Mouse (Mus musculus) brain, embryonic 14.5 days (tissue): ENCODE data around the gene Cela1. TPM values are rescaled to one million over a fixed set of nuclear protein-coding genes. Genes with fewer than 3 reads are reported as not detected.

Source experiments
- DNase-seq: peaks from one replicate; pipeline ENCODE4 v3.0.0-alpha.2; 2011; ENCODE audit warnings: low read depth
- CTCF ChIP-seq: fragments of 200-500 bp; IDR thresholded peaks from 2 replicates; pipeline ENCODE4 v1.5.1; 2012; ENCODE audit warnings: inconsistent platforms, mild to moderate bottlenecking, moderate library complexity, borderline replicate concordance; ENCODE audit not compliant: insufficient read depth, insufficient read length; ENCODE audit errors: extremely low read depth
- POLR2A ChIP-seq: fragments of 200-500 bp; IDR thresholded peaks from 2 replicates; pipeline ENCODE4 v1.6.1; 2012; ENCODE audit warnings: mild to moderate bottlenecking, inconsistent platforms, borderline replicate concordance; ENCODE audit not compliant: poor library complexity, insufficient read depth, insufficient read length, severe bottlenecking; ENCODE audit errors: extremely low read depth
- polyA plus RNA-seq: library from polyadenylated mRNA; depleted of rRNA; stranded (reverse); fragments of >200 nt; gene quantifications from 2 replicates; pipeline ENCODE4 v1.2.3, GENCODE M21; 2012

The Cela1 gene
- polyA plus RNA-seq, 1 experiment: 0.68 TPM

DNA sequence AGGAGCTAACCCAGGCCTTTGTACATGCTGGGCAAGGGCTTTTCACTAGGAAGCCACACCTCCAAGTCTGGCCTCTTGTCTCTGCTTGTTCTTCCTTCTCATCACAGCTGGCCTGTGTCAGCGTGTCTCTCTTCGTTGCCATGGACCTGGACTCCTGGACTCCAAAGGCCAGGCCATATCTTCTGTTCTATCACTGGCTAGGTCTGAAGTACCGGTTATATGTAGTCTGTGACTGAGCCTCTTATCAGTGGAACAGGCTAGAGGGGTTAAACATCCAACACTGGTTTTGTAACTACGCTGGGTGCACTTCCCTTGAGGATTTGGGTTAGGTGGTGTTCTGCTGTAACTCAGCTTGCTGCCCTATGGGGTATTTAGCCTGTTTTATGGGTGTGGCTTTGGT, 34.3 kb upstream of the Cela1 start:
- TF ChIP-seq POLR2A (no peak), CTCF (no peak)
- no peak for DNase-seq

DNA sequence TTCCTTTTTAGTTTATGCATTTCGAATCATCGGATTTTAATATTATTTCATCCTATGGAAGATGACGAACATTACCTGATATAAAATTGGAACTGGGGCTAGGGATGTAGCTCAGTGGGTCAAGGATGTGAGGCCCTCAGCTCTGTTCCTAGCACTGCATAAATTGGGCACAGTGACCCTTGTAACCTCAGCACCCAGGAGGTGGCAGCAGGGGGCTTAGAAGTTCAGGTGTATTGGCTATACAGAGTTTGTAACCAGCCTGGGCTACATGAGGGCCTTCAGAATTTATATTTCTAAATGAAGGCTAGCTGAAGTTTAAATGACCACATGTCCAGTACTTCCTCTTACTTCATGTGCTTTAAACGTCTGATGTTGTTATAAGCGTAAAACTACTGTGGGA, 33.7 kb upstream of the Cela1 start:
- TF ChIP-seq POLR2A (no peak), CTCF (no peak)
- no peak for DNase-seq

DNA sequence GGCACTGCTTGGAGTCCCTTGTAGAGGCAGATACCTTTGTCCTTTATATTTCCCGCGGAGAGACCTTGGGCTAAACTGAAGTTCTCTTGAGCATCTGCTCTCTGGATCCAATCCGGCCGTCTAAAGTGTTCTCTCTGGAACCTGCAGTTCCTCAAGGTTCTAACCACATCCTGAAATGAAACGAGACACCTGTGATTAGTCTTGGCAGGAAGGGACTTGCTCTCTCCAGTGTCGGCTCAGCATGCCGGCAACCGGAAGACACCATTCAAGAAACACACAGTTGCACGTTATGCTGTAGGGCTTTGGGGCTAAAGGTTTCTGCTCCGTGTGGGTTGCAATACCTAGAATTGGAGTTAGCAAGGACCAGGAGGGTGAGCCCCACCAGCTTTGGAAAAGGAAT, 32.3 kb upstream of the Cela1 start:
- no peak for TF ChIP-seq POLR2A
- TF ChIP-seq CTCF: no peak
- DNase-seq: no peak

DNA sequence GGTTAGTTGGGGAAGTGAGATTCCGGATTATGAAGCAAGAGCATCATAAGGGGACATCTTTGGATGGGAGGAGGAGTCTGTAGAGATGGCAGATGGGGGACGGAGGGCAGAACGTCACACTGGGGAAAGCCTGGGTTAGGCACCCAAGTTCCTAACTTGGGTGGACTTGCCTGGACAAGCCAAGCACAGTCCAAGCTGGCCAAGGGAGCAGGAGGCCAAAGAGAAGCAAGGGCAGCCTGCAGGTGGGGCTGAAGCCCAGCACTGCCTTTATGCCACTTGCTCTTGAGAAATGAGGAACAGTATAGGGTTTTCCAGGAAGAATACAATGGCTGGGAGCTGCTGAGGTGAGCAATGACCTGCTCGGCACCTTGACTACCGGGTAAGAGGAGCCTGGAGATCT, 31.5 kb upstream of the Cela1 start:
- TF ChIP-seq POLR2A: no peak
- no peak for TF ChIP-seq CTCF
- no peak for DNase-seq

DNA sequence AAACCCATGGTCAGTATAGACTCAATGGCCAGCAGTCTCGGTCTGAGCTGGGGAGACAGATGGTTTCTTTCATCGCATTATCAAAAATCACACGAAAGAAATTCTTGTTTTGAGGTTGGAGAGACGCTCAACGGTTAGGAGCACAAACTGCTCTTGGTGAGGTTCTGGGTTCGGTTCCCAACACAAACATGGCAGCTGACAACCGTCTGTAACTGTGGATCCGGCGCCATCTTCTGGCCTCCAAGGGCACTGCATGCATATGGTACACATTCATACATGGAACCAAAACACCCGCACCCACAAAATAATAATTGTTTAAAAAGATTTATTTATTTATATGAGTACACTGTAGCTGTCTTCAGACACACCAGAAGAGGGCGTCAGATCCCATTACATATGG, 30.9 kb upstream of the Cela1 start:
- no peak for DNase-seq
- TF ChIP-seq CTCF (0 out of 2 replicates have a peak, but pooled peaks have one; percentile 10), POLR2A (no peak)

DNA sequence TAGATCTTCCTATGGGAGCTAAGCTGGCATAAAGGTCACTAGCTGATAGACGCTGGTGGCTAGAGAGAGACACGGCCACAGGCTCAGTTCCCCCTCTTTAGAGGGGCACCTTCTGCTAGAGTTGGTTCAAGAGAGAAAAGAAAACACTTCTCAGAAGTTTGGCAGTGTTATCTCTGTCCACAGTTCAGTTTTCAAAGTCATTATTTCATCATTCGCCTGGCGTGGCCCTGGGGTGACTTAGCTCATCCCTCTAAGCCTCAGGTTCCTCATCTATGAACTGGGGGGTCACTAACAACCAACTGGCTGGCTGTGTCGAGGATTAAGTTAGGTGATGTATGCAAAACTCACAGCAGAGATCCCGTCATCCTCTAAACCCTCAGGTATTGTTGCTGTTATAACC, 30.2 kb upstream of the Cela1 start:
- no peak for TF ChIP-seq POLR2A
- no peak for TF ChIP-seq CTCF
- DNase-seq: no peak

DNA sequence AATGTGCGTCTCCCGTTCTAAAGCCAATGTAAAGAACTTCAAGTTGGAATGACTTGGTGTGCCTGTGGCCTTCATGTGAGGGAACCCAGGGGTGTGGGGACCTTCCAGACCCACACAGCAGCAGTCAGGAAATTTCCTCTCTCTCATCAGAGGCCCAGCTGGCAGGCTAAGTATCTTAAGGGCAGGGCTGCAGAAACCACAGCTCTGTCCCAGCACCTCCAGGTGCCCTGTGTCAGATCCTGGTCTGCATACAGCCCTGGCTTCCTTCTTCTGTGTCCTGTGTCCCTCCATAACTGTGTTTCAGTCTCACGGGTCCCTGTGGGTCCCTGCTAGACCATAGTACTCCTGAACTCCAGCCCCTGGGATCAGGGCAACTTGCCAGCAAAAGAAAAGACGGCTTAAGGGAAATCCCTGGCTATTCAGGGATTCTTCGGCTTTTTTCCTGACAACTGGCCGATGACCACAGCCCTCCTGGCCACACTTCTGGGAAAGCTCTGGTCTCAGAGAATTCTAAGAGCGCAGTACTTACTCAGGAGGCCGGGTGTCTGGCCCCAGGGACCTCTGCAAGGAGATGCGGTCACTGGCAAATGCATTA, 27.8 kb upstream of the Cela1 start:
- no peak for DNase-seq
- no peak for TF ChIP-seq POLR2A
- TF ChIP-seq CTCF: no peak

DNA sequence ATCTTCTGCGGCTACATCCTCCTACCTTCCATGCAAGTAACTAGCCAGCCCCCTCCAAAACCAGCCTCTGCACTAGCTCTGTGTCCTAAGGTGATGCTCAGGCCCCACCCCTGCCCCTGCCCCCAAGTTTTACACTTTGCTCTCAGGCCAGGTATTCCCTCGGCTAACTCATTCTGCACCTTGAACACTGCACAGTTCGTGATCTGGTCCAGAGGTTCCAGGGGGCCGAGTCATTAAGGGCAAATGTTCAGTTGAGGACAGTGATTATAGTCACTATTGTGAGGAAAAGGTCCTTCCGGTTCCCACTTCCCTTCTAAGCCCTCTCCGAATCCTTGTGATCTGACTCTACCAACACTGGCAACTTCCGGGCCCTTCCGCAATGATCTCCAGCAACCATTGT, 26.7 kb upstream of the Cela1 start:
- TF ChIP-seq CTCF (no peak), POLR2A (no peak)
- DNase-seq: no peak

DNA sequence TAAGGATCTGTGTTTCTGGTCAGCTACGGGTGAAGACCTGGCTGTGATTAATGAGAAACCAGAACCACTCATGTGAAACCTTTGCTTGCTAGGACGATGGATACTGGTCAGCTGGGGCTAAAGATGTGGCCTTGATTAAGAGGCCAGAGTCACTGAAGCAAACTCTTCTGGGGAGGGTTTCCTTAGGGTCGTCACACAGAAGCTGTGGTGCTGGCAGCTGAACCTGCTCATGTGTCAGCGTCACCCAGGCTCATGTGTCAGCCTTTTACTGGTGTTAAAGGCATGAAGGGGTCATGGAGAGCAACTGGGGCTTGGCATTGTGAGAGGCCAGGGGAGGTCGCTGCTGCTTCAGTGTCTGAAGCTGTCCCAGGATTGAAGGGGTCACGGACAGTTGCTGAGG, 23.1 kb upstream of the Cela1 start:
- no peak for DNase-seq
- no peak for TF ChIP-seq CTCF

DNA sequence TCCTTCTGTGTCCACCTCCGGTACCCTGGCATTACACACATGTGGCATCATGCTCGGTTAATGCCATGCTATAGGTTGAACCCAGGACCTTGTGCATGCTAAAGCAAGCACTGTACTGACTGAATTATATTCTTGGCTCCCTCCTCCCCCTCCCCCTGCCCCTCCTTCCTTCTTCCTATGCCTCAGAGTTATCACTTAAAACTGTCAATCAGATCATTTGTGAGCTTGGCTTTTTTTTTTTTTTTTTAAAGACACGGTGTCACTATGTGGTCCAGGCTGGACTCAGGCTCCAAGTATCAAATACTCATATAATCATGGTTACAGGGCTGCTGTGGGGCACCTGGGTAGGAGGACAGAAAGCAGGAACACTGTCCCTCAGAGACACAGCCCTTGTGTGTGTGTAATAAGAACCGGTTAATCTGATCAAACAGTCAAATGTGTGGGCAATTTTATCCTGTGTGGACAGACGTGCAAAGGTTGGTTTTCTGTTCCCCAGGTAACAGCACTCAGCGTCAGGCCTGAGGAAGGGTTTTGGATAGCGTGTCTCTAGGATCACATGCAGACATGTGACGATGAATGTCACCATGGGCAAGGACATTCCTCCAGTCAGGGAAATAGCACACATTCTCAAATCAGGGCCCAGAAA, 20.8 kb upstream of the Cela1 start:
- TF ChIP-seq CTCF (no peak), POLR2A (no peak)
- DNase-seq: no peak

DNA sequence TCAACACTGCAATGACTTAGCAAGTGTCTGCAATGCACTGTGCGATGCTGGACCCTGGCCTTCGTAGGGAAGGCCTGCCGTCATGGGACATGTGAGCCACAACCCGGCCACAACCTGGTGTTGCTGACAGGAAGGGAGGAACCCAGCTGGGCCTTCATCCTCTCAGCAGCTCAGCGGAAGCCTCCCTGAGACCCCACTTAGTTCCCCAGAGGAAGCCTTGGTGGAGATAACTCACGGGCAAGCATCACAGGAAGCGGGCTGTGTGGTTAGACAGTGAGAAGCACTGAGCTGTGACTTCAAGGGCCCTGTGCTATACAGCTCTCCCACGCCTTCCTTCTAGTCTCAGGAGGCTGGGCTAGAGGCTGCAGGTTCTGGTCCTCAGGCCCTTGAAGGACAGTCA, 18.5 kb upstream of the Cela1 start:
- no peak for DNase-seq
- TF ChIP-seq POLR2A (no peak), CTCF (no peak)

DNA sequence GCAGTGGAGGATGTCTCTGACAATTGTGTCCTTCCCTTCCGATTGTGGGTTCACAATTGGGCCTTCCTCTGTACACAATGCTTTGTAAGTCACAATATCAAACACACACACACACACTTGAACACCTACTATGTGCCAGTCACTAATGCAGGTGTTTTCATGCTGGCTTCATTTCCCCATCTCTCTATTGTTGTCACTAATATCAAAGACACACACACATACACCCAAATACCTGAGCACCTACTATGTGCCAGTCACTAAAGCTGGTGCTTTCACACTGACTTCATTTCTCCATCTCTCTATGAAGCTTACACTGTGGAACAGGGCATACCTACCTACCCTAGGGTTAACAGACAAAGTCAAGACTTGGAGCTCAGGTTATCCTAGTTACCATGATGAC, 17.7 kb upstream of the Cela1 start:
- no peak for DNase-seq

DNA sequence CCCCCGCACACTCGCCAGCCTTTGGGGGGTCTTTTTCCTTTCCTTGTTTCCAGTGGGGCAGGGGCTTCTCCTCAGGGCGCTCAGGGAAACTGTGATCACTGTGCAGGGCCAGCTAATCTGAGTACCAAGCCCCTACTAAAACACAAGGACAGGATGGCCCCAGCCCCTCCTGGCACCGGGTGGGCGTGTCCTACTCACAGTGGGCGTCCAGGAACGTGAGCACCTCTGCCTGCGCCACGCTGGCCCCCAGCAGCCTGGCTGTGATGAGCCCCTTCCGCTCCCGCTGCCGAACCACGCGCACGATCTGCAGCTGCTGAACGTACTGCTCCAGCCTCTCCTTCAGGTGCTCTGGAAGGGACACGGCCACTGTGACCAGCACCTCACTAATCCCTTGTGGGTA, 16.2 kb upstream of the Cela1 start:
- TF ChIP-seq POLR2A (no peak), CTCF (no peak)
- no peak for DNase-seq

More for the DNA sequence above, 17.7 kb upstream of the Cela1 start:
- TF ChIP-seq POLR2A (no peak), CTCF (no peak)

DNA sequence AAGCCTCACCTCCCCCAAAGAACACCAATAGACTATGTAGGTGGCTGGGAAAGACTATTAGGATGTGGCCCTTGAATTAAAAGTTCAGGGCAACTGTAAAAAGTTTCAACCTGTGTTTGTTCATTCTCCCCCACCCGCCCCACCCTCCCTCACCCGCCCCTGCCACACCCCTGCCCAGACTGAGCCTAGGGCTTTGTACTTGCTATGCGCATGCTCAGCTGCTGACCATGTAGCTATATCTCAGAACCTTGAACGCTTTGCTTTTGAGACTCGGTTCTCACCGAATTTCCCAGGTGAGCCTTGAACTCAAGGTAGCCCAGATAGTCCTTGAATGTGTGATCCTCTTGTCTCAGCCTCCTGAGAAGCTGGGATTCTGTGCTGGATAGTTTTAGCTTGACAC, 14.1 kb upstream of the Cela1 start:
- no peak for TF ChIP-seq CTCF
- TF ChIP-seq POLR2A: no peak
- DNase-seq: no peak
